Mouse (Mus musculus) gonadal fat pad, adult 2 months (tissue): ENCODE data around the gene Otub2. TPM values are rescaled to one million over a fixed set of nuclear protein-coding genes. Genes with fewer than 3 reads are reported as not detected.

Experiments
- DNase-seq: peaks from one replicate; pipeline ENCODE4 v3.0.0-alpha.2; 2012; ENCODE audit warnings: low read depth
- polyA plus RNA-seq: library from polyadenylated mRNA; depleted of rRNA; stranded (reverse); fragments of >200 nt; gene quantifications from 2 replicates; pipeline ENCODE4 v1.2.3, GENCODE M21; 2012

Otub2 gene
- polyA plus RNA-seq, 1 experiment, result 4.5 TPM

DNA sequence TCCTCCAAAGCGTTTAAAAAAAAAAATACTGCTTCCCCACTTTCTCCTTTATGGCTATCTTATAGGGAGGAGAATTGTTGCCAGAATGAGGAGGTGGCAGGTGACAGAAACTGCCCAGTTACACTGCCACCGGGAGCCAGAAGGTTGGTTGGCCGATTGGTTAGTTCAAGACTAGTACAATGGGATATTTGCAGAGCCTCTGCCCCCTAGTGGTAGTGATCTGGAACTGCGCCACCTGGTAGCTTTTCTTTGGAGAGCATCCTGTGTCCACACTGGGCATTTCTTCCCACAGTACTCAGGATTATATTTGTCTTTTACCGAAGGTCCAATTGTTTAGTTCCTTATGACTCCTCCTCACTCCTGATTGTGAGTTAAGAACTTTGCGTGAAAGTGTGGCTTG lies 16.8 kb upstream of the Otub2 start:
- no peak for DNase-seq

DNA sequence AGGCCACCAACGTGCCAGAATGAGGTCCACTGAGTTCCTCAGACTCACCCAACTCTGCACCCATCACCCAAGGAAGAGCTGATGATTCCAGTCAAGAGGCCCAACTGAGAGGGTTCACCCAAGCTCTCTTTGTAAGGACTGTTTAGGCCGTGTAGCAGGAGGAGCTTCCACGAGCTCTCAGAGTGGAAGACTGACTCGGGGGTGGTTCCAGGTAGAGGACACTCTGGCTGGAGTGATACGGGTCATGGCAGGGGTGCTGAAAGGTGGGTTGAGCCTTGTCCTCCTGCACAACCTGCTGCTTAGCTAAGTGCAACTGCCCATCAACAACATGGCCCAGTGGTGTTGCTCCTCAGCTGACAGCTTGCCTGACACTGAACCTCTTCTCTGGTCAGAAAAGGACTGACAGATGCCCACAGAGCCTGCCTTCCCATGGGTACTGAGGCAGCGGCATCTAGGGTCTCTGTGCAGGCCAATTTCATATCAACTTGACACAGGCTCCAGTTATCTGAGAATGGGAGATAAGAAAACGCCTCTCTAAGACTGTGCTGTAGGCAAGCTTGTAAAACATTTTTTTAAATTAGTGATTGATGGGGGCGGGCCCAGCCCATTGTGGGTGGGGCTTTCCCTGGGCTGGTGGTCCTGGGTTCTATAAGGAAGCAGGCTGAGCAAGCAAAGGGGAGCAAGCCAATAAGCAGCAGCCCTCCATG lies 14.8 kb upstream of the Otub2 start:
- no peak for DNase-seq

DNA sequence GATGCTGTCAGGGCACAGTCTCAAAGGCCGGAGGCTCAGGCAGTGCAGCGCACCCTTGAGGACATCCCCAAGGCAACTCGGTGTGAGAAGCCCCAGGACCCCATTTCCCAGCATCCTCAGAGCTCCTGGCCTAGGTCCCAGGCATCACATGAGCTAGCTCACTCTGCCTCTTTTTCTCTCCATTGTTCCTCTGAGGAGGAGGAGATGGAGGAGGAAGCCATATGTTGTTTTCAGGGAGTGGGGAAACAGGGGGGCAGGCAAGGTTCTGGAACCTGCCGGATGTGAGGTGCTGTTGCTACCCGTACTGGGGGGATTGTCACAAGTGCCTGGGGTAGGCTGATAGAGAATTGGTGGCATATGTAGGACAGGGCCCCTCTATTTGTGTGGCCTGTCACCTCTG lies 12.4 kb upstream of the Otub2 start:
- DNase-seq, result no peak

DNA sequence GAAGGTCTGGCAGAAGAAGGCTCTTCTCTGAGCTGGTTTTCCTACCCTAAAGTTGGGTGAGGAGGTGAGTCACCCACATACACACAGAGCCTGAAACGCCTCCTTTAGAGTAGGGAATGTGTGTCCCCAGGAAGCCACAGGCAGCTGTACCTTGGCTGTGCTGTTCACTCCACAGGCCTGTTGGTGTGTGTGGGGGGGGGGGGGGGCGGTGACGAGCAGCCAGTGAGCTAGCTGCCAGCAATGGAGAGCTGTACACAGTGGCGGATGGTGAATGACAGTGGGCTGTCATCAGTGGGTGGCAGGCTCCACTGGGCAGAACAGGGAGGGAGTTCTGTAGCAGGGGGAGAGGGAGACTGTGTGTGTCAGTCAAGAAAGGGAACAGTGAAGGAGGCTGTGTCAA lies 11.7 kb upstream of the Otub2 start:
- no peak for DNase-seq

DNA sequence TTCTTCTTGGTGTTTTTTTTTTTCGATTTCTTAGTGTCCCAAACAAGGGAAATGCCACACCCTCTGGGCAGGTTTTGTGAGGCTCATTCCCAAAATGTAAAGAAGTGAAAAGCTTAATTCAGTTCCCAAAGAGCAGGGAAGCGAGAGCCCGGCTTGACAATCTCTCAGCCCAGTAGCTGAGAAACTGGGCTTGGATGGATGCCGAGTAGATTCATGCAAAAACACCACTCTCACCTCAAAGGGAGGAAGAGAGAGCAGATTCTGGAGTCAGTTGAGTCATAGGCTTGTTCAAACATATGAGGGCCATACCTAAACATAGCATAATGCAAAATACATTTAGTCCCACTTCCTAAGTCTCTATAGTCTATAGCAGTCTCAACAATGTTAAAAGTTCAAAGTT lies 8.3 kb upstream of the Otub2 start:
- DNase-seq, result no peak

DNA sequence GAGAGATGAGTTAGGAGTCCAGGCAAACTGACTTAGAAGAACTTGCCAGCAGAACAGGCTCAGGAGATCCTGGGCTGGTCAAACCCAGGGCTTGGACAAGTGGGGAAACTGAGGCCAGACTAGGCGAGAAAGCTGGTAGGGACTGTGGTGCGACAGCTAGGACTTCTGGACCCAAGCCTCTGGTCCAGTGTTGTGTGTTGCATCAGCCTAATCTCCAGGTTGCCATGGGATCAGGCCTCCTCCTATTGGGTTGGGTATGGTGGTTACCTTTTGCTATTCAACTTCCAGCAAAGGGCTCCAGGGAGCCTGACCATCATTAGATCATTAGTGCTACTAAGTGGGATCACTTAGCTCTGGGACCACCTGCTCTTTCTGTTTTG lies 856 bp downstream of the Otub2 start:
- DNase-seq, result no peak

DNA sequence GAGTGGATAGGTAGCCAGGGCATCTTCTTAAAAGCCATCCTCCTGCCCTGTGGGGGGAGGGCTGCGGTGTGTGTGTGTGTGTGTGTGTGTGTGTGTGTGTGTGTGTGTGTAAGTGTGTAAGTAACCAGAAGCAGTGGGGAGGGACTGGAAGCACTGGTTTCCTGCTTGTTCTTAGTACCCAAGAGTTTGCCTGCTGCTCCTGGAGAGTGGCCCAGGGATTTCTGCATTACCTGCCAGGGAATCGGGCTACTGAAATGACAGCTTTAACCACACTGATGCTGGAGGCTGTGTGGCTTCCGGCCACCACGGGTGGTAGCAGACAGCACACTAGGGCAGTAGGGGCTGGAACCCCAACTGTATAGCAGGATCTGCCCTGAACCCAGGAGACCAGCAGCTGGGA lies 1.5 kb downstream of the Otub2 start:
- DNase-seq, result no peak

DNA sequence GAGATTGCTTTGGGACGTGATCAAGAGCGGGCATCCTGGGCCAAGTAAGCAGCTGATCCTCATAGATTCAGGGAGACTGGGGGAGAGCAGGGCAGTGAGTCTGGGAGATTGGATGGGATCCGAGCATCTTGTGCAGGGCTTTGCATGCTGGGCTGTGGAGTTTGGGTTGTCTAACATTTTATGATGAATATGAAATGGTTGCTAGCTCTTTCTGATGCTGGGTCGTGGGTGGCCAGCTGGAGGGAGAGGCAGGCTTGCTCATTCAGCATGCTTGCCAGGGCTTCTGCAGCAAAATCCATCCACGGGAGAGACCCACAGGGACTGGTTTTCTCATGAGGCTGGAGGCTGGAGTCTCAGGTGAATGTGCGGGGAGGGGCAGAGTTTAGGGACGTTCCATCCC lies 2.6 kb downstream of the Otub2 start:
- no peak for DNase-seq

DNA sequence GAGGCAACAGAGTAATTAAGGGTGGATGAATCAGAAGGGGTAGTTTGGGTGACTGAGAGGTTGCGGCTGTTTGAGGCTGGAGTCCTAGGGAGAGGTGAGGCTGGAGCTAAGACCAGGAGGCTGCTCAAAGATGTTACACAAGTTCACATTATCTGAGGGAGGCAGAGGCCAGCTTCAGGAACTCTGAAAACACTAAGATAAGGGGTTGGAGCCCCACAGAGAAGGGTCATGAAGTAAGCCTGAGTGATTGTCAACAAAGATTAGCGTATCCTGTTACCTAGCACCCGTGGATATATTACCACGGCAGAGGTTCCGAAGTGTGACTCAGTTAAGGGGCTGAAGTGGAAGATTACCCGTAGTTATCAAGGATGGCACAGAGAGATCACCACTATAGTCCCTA lies 5.0 kb downstream of the Otub2 start:
- no peak for DNase-seq

DNA sequence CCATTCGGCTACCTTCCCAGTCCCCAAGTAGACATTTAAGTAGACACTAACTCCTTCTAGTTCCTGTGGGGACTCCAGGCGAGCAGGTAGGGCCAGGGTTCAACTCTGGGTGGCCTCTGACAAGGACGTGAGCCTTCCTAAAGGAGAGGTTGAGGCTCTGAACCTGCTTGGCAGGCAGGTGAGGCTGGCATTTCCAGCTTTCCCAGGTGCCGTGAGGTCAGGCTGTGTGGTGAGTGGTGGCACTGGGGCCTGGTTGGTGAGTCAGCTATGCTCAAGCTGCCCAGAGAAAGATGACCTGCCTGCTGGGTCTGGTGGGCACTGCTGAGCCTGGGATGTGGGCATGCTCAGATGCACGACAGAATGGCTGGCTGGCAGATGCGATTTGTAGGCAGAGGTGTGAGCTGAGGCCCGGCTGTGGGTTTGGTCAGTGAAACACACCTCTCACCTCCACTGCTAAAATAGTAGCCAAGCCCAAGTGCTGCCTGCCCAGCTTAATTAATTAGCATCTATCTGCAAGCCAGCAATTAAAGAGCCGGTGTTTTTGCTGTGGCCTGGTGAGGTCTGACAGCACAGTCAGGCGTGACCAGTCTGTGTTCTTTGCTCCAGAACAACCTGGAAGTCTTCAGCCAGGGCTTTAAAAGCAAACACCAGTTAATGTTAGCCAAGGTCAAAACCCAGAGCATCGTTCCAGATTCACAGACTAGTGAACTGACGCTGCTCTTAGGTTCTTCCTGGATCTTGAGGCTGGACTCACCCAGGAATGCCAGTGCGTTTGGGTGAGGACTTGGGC lies 7.2 kb downstream of the Otub2 start:
- DNase-seq, result no peak

DNA sequence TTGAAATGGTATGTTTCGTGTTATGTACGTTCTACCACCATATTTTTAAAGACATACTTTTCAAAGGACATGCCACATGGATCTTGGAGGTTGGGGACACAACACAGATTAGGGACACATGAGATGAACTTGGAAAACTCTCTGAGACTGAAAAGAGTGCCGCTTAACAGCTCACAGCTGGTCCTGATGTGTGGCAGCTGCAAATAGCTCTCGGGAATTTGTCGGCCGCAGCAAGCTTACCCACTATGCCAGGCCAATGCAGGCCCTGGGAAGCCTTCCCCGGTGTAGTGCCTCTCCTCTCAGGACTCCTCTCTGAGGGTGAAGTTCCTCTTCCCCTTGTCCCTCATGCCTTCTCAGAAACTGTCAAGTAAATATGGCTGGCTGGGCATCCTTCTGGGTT lies 8.3 kb downstream of the Otub2 start:
- no peak for DNase-seq

DNA sequence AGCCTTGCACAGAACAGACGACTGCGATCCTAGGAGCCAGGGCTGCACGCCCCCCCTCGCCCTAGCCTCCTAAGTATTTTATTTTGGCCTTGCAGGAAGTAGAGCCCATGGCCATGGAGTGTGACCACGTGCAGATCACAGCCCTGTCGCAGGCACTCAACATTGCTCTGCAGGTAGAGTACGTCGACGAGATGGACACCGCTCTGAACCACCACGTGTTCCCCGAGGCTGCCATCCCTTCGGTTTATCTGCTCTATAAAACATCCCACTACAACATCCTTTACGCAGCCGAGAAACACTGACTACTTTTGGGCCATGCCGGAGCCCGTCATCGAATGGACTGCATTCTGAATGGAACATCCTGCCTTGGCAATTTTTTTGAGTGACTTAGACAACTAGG lies 15.6 kb downstream of the Otub2 start:
- DNase-seq, result no peak

DNA sequence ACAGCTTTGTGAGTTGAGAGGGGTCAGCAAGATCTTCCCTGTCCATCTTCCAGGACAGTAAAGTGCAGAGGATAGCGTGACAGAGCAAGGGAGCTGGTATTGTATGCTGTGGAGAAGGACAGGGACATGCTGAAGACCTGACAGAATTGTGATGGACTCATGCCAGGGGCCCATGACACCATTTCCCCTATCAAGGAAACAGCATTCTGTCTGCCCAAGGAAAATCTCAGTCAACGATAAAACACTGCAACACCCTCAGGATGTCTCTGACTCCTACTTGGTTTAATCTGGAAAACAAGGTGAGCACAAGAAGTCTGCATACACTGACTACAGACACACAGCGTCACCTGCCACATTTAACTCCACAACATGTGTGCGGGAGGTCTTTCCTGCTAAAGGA lies 19.2 kb downstream of the Otub2 start, which contains the start of gene 9330161L09Rik:
9330161L09Rik (minus strand) TSS at position 101 of the 400 bp plus-strand sequence.
- no peak for DNase-seq

DNA sequence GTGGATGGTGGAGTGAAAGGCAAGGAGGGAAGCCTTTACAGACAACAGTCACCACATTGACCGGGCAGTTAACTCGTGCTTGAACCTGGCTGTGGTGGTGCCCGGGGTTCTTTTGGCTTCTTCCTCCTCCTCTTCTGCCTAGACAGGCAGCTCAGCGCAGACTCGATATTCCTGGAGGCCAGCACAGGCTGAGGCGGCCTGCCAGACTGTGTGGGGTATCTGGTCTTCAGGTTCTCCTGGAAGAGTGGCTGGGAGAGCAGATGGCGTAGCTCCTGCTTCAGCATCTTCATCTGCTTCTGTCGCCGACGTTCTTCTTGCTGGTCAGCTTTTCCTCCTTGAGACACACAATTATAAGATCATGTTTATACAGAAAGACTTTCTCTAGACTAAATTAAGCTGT lies 19.7 kb downstream of the Otub2 start:
- no peak for DNase-seq

DNA sequence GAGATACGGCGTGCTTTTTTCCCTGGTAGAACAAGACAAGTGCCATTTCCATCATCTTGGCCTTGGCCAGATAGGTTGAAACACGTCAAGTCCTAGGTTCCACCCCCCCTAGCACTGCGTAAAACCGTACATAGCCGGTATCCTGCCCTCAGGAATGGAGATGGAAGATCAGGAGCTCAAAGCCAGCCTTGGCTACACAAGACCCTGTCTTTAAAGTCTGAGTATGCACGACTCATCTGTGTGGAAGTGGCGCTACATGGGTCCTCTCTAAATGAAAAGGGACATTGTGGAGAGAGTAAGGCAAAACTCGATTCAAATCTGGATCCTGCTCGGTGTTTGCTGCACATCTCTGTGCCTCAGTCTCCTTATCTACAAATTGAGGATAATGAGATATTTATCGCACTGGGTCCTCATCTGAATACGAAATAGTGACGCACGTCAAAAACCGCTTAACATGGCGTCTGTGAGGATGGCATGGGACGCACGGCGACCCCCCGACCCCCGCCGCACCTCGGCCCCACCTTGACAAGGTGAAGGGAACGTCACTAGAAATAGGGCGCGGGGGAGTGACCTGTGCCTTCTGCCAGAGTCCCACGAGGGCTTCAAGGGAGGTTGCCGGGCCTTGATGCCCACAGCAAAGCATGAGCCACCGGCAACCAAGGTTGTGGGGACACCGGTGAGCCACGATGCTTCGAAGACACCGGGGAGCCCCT lies 36.7 kb downstream of the Otub2 start:
- no peak for DNase-seq

DNA sequence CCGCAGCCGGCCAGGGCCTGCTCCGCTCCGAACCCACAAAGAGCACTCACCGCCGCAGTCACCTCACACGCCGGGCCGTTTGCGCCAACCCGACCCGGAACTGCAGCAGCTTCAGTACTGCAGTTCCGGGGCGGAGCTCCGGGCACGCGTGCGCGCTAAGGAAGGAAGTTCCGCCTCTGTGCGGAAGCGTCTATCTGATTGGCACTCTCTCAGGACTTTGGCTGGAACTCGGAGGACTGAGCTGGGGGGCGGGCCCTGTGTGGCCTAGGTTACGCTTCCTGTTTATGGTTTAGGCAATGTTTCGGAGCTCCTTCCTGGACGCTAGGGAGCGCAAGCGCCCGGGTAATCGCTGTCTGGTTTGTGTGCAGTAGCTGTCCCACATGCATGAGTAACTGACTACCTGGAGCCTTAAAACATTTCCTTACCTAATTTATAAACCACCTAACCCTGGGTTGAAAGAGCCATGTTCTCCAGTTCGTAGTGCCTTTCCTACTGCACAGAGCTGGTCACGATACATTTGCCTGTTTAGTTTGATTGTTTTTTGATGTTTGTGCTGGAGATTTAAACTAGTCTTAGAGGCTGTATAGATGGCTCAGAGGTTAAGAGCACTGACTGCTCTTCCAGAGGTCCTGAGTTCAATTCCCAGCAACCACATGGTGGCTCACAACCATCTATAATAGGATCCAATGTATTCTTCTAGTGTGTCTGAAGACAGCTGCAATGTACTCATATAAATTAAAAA lies 37.4 kb downstream of the Otub2 start, which contains the start of gene Ddx24:
Ddx24 (minus strand) TSS at position 102 of the 742 bp plus-strand sequence.
- peak; percentile 75 for DNase-seq

DNA sequence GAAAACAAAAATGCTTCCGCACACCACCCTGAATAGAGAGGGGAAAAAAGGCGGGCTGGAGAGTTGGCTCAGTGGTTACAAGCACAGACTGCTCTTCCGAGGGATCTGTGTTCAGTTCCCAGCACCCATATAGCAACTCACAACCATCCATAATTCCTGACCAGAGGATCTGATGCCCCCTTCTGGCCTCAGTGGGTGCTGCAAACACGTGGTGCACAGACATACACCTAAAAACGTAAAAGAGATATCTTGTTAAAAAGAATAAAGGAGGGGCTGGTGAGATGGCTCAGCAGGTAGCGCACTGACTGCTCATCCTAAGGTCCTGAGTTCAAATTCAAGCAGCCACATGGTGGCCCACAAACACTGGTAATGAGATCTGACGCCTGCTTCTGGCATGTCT lies 38.2 kb downstream of the Otub2 start:
- no peak for DNase-seq

DNA sequence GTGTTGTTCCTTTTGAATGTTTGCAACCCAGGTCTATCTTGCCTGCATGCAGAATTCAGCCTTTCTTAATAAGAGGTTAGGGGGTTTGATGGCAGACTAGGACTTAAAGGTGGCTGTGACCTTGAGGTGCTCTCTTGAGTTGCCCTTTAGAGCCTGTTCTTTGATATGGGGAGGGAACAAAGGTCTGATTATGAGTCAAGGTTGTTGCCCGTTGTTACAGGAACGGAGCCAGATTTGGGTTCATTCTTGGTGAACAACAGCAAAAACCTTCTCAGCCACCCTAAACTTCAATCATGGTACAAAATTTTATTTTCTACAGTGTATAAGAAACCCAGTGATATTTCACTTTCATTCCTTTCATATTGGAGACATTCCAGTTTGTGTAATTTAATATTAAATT lies 44.9 kb downstream of the Otub2 start:
- DNase-seq, result no peak

DNA sequence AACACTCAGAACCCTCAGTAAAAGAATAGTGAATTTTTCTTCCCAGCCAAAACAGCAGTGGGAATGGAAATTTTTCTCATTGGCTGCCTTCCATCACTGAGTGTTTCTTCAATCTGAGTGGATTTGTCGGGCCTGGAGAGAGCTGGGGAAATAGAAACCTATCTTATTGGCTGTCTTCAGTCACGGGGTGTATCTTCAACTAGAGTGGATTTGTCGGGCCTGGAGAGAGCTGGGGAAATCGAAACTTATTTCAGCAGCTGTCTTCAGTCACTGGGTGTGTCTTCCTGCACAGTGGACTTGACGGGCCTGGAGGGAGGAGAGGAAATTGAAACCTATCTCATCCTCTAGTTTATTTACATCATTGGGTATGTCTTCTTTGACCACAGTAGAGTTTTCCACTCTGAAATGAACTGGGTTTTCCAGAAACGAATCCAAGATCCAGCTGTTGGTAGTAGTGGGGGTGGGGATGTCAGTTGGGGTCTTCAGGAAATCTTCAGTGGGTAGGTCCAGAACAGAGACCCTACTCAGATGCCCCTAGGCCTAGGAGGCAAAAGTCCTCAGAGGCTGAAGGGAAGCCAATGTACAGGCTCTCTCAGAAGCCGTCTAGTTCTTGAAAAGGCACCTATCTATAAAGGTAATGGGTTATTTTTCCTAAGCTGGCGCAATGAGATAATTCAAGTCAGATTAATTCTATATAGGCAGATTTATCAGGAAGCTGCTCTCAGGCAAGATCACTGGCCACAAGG lies 45.7 kb downstream of the Otub2 start, which contains the start of gene Ifi27:
Ifi27 (plus strand) TSS at position 226 of the 746 bp plus-strand sequence.
- DNase-seq, result no peak

DNA sequence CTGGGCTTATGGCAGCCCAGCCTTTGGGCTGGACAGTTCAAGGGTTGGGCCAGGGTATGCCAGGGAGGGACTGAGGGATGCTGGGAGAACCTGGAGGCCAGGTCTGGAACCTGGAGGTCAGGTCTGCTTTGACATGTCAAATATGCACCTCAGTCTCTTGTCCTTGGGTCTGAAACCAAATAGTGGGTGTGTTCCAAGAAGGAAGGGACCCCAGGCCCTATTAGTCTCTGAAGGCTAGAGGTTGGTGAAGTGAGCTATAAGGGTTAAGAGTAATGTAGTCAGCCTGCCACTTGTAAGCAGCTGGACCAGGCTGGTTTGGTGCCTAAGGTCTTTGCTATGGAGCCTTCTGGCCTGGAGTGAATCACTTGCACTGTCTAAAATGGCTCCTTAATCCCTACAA lies 46.4 kb downstream of the Otub2 start:
- no peak for DNase-seq

DNA sequence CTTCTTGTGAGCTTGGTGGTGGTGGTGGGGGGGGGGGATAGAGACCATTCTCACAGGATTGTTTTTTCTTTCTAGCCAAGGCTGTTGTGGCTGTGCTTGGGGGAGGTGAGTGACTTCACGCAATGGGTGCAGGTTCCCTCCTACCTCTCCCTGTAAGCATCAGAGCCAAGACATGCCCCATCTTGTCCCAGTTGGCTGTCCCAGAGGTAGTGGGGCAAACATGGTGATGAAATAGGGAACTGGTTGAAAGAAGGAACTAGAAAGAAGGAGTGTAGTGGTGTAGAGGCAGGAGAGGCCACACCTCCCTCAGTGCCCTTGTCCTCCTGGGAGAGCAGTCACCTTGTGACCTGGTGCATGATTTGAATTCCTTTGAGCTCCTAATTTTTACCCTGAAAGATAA lies 49.1 kb downstream of the Otub2 start:
- DNase-seq, result peak; percentile 86
